Mouse (Mus musculus): ENCODE results near the gene Grk6.

GRCm38 (mm10) chr13:55426613-55427012 lies 18.3 kb upstream of the Grk6 start, which contains the start of gene F12:
- no peak for TF ChIP-seq POLR2AphosphoS2 (IDR thresholded peaks at IDR 0.05; ENCODE audit: insufficient read length, low read depth)
- TF ChIP-seq POLR2A (IDR thresholded peaks at IDR 0.05; ENCODE audit: insufficient read length, low read depth) = no peak
- no peak for TF ChIP-seq USF1 (IDR thresholded peaks at IDR 0.05; ENCODE audit: low read depth)
- TF ChIP-seq MAX (IDR thresholded peaks at IDR 0.05; ENCODE audit: low read depth) = no peak
- TF ChIP-seq CEBPB (IDR thresholded peaks at IDR 0.05; ENCODE audit: insufficient read depth, poor library complexity, severe bottlenecking) = no peak
- TF ChIP-seq TCF12 (IDR thresholded peaks at IDR 0.05; ENCODE audit: insufficient read depth, poor library complexity, severe bottlenecking) = no peak
- no peak for TF ChIP-seq MYOG (IDR thresholded peaks at IDR 0.05; ENCODE audit: control insufficient read depth in 1 of 3, insufficient read depth in 1 of 3, insufficient read length in 2 of 3, low read depth in 2 of 3)

All from myocyte (in vitro differentiated cells).